Mouse (Mus musculus): ENCODE results near the gene Cadps.

The Cadps gene

DNA sequence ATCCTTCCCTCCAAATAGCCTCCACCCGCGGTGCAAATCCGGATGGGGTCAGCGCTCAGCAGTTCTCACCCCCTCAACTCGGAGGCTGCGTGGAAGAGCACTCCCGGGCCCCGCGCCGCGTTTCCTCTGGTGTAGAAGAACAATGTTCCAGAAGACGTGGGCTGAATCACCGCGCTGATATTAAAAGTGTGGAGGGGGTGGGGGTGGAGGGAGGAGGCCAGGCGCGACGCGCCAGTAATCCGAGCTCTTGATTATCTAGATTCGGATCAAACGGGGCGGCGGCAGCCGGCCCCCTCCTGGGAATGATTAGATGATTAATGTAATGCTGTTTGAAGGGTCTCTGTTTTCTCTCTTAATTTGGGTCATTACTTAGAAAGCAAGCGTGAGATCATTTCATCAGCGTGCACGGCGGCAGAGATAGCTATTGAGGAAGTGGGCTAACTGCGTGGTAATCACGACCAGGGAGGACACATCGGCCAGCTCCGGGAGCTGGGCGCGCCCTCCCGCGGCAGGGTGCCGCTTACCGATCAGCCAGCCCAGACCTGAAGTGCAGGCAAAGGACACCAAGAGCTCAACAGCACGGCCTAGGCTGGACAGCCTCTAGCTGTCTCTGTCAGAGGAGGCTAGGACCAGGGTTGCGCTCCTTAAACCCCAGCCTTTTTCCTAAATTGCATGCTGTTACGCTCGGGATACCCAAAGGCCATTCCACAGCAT is 481.6 kb downstream of the Cadps start:
- DNase-seq (ENCODE audit: low spot score in 2 of 2) = no peak

- no peak for DNase-seq (ENCODE audit: low spot score in 2 of 2)
Measured at GRCm38 (mm10) chr14:12340238-12341074, 482.4 kb downstream of the Cadps start.

DNA sequence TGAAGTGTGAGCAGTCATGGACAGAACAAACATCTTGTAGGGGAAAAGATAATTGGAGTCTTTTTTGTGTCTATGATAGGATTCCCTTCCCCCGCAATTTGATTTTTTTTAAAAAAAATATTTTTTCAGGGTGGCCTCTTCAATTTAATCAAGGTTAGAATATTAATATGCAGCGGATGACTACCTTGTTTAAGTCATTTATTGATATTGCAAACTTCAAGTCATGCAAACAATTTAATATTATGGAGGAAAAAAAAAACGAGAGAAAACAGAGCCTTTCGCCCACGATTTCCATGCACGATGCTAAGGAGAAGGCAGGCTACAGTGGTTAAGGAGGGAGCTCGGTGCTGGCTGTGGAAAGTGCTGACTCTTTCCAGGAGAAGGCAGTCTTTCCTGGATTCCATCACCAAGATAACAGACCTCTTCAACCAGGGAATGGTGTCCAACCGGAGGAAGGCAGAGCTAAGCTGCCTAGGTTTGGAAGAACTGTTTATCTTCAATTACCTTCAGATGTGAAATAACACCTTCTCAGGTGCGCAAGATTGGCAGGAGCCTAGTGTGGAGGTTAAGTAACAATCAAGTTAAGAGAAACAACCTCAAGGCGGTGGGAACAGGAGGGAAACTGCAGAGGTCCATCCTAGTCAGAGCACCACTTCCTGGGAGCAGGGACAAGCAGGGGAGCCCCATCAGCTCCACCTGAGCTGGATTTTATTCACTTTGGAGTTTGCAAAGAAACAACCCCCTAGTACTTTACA is 483.9 kb downstream of the Cadps start:
- no peak for DNase-seq (ENCODE audit: low spot score in 2 of 2)

GRCm38 (mm10) chr14:12337998-12338809 is 484.7 kb downstream of the Cadps start:
- DNase-seq (ENCODE audit: low spot score in 2 of 2) = no peak

GRCm38 (mm10) chr14:12337421-12337997 is 485.4 kb downstream of the Cadps start:
- DNase-seq (ENCODE audit: low spot score in 2 of 2) = no peak

GRCm38 (mm10) chr14:12334925-12335324 is 488.0 kb downstream of the Cadps start:
- no peak for DNase-seq (ENCODE audit: low spot score in 2 of 2)

DNA sequence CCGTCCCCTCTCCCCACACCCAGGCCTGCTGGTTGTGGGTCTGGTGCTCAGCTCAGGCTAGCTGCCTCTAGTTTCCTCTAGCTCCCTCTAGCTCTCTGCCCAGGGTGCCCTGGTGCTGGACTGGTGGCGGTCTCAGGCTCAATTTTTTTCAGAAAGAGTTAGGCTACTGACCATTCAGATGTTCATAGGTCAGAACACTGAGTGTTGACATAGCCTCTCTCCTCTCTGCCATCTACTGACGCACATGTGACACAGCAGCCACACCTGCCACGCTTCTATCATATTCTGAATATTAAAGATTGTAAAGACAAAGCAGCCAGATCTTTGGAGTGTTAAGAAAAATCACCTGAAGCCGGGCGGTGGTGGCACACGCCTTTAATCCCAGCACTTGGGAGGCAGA is 489.3 kb downstream of the Cadps start:
- no peak for DNase-seq (ENCODE audit: low spot score in 2 of 2)
